Mouse (Mus musculus): ENCODE data around the gene Tmem81. TPM values are rescaled to one million over a fixed set of nuclear protein-coding genes. Genes with fewer than 3 reads are reported as not detected.

Tmem81 gene
- polyA plus RNA-seq, 1 experiment = 4.9 TPM

GRCm38 (mm10) chr1:132528647-132529334 is 22.8 kb downstream of the Tmem81 start:
- TF ChIP-seq CTCF (IDR thresholded peaks at IDR 0.05; ENCODE audit: borderline replicate concordance, insufficient read depth, low read length) (no peak), POLR2A (IDR thresholded peaks at IDR 0.05; ENCODE audit: low read depth, low read length) (no peak)
- H3K4me3 ChIP-seq (ENCODE audit: insufficient read depth, low read length) = no peak overlapping the region
- no peak overlapping the region for H3K27ac ChIP-seq (ENCODE audit: insufficient read depth, low read length)
- no peaks in the 10 kb centered on the region for H3K4me1 ChIP-seq (ENCODE audit: control insufficient read depth, insufficient read depth, low read length)

GRCm38 (mm10) chr1:132530631-132531191 is 24.7 kb downstream of the Tmem81 start:
- Histone ChIP-seq H3K27ac (ENCODE audit: insufficient read depth, low read length) (no peak overlapping the region), H3K4me3 (ENCODE audit: insufficient read depth, low read length) (no peak overlapping the region), H3K4me1 (ENCODE audit: control insufficient read depth, insufficient read depth, low read length) (no peaks in the 10 kb centered on the region)
- no peak for TF ChIP-seq POLR2A (IDR thresholded peaks at IDR 0.05; ENCODE audit: low read depth, low read length)

- Histone ChIP-seq H3K4me3 (ENCODE audit: insufficient read depth, low read length) (no peak overlapping the region), H3K27ac (ENCODE audit: insufficient read depth, low read length) (no peak overlapping the region), H3K4me1 (ENCODE audit: control insufficient read depth, insufficient read depth, low read length) (no peaks in the 10 kb centered on the region)
- TF ChIP-seq POLR2A (IDR thresholded peaks at IDR 0.05; ENCODE audit: low read depth, low read length) = no peak
- no peak for TF ChIP-seq CTCF (IDR thresholded peaks at IDR 0.05; ENCODE audit: borderline replicate concordance, insufficient read depth, low read length)
Observed at GRCm38 (mm10) chr1:132532521-132532920, 26.5 kb downstream of the Tmem81 start.

GRCm38 (mm10) chr1:132533840-132534239 is 27.8 kb downstream of the Tmem81 start:
- Histone ChIP-seq H3K4me3 (ENCODE audit: insufficient read depth, low read length) (no peak overlapping the region), H3K4me1 (ENCODE audit: control insufficient read depth, insufficient read depth, low read length) (no peaks in the 10 kb centered on the region), H3K27ac (ENCODE audit: insufficient read depth, low read length) (no peak overlapping the region)
- TF ChIP-seq POLR2A (IDR thresholded peaks at IDR 0.05; ENCODE audit: low read depth, low read length) (no peak), CTCF (IDR thresholded peaks at IDR 0.05; ENCODE audit: borderline replicate concordance, insufficient read depth, low read length) (no peak)

- Histone ChIP-seq H3K27ac (ENCODE audit: insufficient read depth, low read length) (no peak overlapping the region), H3K4me1 (ENCODE audit: control insufficient read depth, insufficient read depth, low read length) (no peaks in the 10 kb centered on the region), H3K4me3 (ENCODE audit: insufficient read depth, low read length) (no peak overlapping the region)
- no peak for TF ChIP-seq CTCF (IDR thresholded peaks at IDR 0.05; ENCODE audit: borderline replicate concordance, insufficient read depth, low read length)
- TF ChIP-seq POLR2A (IDR thresholded peaks at IDR 0.05; ENCODE audit: low read depth, low read length) = no peak
Observed at GRCm38 (mm10) chr1:132535541-132535940, 29.5 kb downstream of the Tmem81 start.

- H3K27ac ChIP-seq (ENCODE audit: insufficient read depth, low read length) = no peak overlapping the region
- no peak overlapping the region for H3K4me3 ChIP-seq (ENCODE audit: insufficient read depth, low read length)
- H3K4me1 ChIP-seq (ENCODE audit: control insufficient read depth, insufficient read depth, low read length) = no peaks in the 10 kb centered on the region
- TF ChIP-seq CTCF (IDR thresholded peaks at IDR 0.05; ENCODE audit: borderline replicate concordance, insufficient read depth, low read length) (no peak), POLR2A (IDR thresholded peaks at IDR 0.05; ENCODE audit: low read depth, low read length) (no peak)
Observed at GRCm38 (mm10) chr1:132536416-132536815, 30.4 kb downstream of the Tmem81 start.

- H3K4me1 ChIP-seq (ENCODE audit: control insufficient read depth, insufficient read depth, low read length) = no peaks in the 10 kb centered on the region
- no peak overlapping the region for H3K27ac ChIP-seq (ENCODE audit: insufficient read depth, low read length)
Observed at GRCm38 (mm10) chr1:132537736-132538135, 31.7 kb downstream of the Tmem81 start.

GRCm38 (mm10) chr1:132540701-132541100 is 34.7 kb downstream of the Tmem81 start:
- TF ChIP-seq POLR2A (IDR thresholded peaks at IDR 0.05; ENCODE audit: low read depth, low read length) = no peak
- TF ChIP-seq CTCF (IDR thresholded peaks at IDR 0.05; ENCODE audit: borderline replicate concordance, insufficient read depth, low read length) = no peak
- H3K27ac ChIP-seq (ENCODE audit: insufficient read depth, low read length) = no peak overlapping the region
- H3K4me1 ChIP-seq (ENCODE audit: control insufficient read depth, insufficient read depth, low read length) = no peaks in the 10 kb centered on the region
- no peak overlapping the region for H3K4me3 ChIP-seq (ENCODE audit: insufficient read depth, low read length)

More at GRCm38 (mm10) chr1:132537736-132538135, 31.7 kb downstream of the Tmem81 start:
- H3K4me3 ChIP-seq (ENCODE audit: insufficient read depth, low read length) = no peak overlapping the region
- TF ChIP-seq CTCF (IDR thresholded peaks at IDR 0.05; ENCODE audit: borderline replicate concordance, insufficient read depth, low read length) (no peak), POLR2A (IDR thresholded peaks at IDR 0.05; ENCODE audit: low read depth, low read length) (no peak)

GRCm38 (mm10) chr1:132541171-132541823 is 35.3 kb downstream of the Tmem81 start:
- no peak overlapping the region for H3K27ac ChIP-seq (ENCODE audit: insufficient read depth, low read length)
- TF ChIP-seq CTCF (IDR thresholded peaks at IDR 0.05; ENCODE audit: borderline replicate concordance, insufficient read depth, low read length) (no peak), POLR2A (IDR thresholded peaks at IDR 0.05; ENCODE audit: low read depth, low read length) (no peak)
- no peak overlapping the region for H3K4me3 ChIP-seq (ENCODE audit: insufficient read depth, low read length)
- H3K4me1 ChIP-seq (ENCODE audit: control insufficient read depth, insufficient read depth, low read length) = no peaks in the 10 kb centered on the region
